Mouse (Mus musculus) intestine, embryonic 14.5 days (tissue): ENCODE results near the gene Gm10318. TPM values are rescaled to one million over a fixed set of nuclear protein-coding genes. Genes with fewer than 3 reads are reported as not detected.
A peak's percentile ranks its signal among the peaks of the same experiment; 100 is the strongest.

ENCODE experiments used
- ATAC-seq: fragments of 200-750 bp; cut with Nextera tagmentation; replicated peaks from 2 replicates; pipeline ENCODE4 v1.8.0; 2017; ENCODE audit warnings: low read depth, moderate number of reproducible peaks, moderate TSS enrichment, moderate library complexity; ENCODE audit not compliant: low FRiP score, low TSS enrichment
- DNase-seq: peaks from one replicate; pipeline ENCODE4 v3.0.0-alpha.2; 2018; ENCODE audit warnings: low spot score
- H3K27ac ChIP-seq: fragments of 300-500 bp; sonication (generic); 2 replicates; pipeline ENCODE4 v1.5.1; 2014; ENCODE audit warnings: low read depth, mild to moderate bottlenecking, control low read depth
- H3K27me3 ChIP-seq: fragments of 300-500 bp; sonication (generic); replicated peaks from 2 replicates; pipeline ENCODE4 v1.6.1; 2014; ENCODE audit warnings: low read length, control low read depth; ENCODE audit not compliant: control insufficient read depth, insufficient read depth
- H3K36me3 ChIP-seq: fragments of 300-500 bp; sonication (generic); 2 replicates; pipeline ENCODE4 v1.6.1; 2014; ENCODE audit warnings: low read length, control low read depth; ENCODE audit not compliant: control insufficient read depth, insufficient read depth
- H3K4me1 ChIP-seq: fragments of 300-500 bp; sonication (generic); replicated peaks from 2 replicates; pipeline ENCODE4 v1.6.1; 2014; ENCODE audit warnings: low read length, control low read depth, mixed read lengths; ENCODE audit not compliant: control insufficient read depth, insufficient read depth
- H3K4me2 ChIP-seq: fragments of 300-500 bp; sonication (generic); 2 replicates; pipeline ENCODE4 v1.6.1; 2014; ENCODE audit warnings: low read length
- H3K4me3 ChIP-seq: fragments of 300-500 bp; sonication (generic); 2 replicates; pipeline ENCODE4 v1.5.1; 2014; ENCODE audit warnings: low read depth, low read length, control low read depth, mixed read lengths
- H3K9ac ChIP-seq: fragments of 300-500 bp; sonication (generic); 2 replicates; pipeline ENCODE4 v1.6.1; 2014; ENCODE audit warnings: mild to moderate bottlenecking, low read length
- H3K9me3 ChIP-seq: fragments of 300-500 bp; sonication (generic); 2 replicates; pipeline ENCODE4 v1.6.1; 2016; ENCODE audit warnings: low read length, control low read depth; ENCODE audit not compliant: control insufficient read depth
- WGBS: fragments of 180-500 bp; shearing (Covaris S2); extraction: QIAGEN DNeasy Blood & Tissue Kit; methylation state at CpG from one replicate; pipeline ENCODE4 v1.1.7; 2014; 5-methylcytosine and 5-hydroxymethylcytosine counted together
- polyA plus RNA-seq: library from polyadenylated mRNA; unstranded; fragments of >200 nt; fragmentation: Nextera tagmentation; extraction: Ambion mirVana; gene quantifications from 2 replicates; pipeline ENCODE4 v1.2.1, GENCODE M21; 2014

Gm10318 gene
- polyA plus RNA-seq, 1 experiment from 2014 or later = not detected

- no peak overlapping the region for H3K9ac ChIP-seq
- H3K4me1 ChIP-seq = no peaks in the 10 kb centered on the region
- no peak overlapping the region for H3K27ac ChIP-seq
- H3K4me3 ChIP-seq = no peak overlapping the region
- H3K27me3 ChIP-seq = no peaks in the 10 kb centered on the region
- H3K36me3 ChIP-seq = no peaks in the 10 kb centered on the region
- no peak overlapping the region for H3K4me2 ChIP-seq
- DNase-seq (no peak), ATAC-seq (no peak)
- 74% methylated on average over 6 of the region's 6 CpGs for WGBS
- 0 out of 2 replicates have a peak, but pooled peaks cover 3% of the 10 kb centered on the region for H3K9me3 ChIP-seq
These were observed 13.7 kb upstream of the Gm10318 start for GRCm38 (mm10) chr10:77839006-77839405.

GRCm38 (mm10) chr10:77846503-77846902 is 6.2 kb upstream of the Gm10318 start, which contains the start of gene Gm36176:
Gene Gm36176, plus strand, starts transcription at chr10:77846803.
- Histone ChIP-seq H3K4me2 (no peak within 1 kb of the TSS), H3K9me3 (0 out of 2 replicates have a peak, but pooled peaks cover 10% of the 10 kb centered on the region), H3K36me3 (no peaks in the 10 kb centered on the region), H3K9ac (no peak within 1 kb of the TSS), H3K4me3 (no peak within 1 kb of the TSS), H3K27ac (no peak within 1 kb of the TSS), H3K27me3 (no peaks in the 10 kb centered on the region), H3K4me1 (no peaks in the 10 kb centered on the region)
- ATAC-seq = no peak
- DNase-seq = no peak
- WGBS = 60% methylated on average over 3 of the region's 3 CpGs

GRCm38 (mm10) chr10:77846961-77847360 is 5.7 kb upstream of the Gm10318 start:
- Histone ChIP-seq H3K36me3 (no peaks in the 10 kb centered on the region), H3K4me1 (no peaks in the 10 kb centered on the region), H3K27me3 (no peaks in the 10 kb centered on the region), H3K4me2 (no peak overlapping the region), H3K9me3 (0 out of 2 replicates have a peak, but pooled peaks cover 10% of the 10 kb centered on the region), H3K9ac (no peak overlapping the region), H3K4me3 (no peak overlapping the region), H3K27ac (no peak overlapping the region)
- 31% methylated on average over 2 of the region's 2 CpGs for WGBS
- DNase-seq = no peak
- no peak for ATAC-seq

DNA sequence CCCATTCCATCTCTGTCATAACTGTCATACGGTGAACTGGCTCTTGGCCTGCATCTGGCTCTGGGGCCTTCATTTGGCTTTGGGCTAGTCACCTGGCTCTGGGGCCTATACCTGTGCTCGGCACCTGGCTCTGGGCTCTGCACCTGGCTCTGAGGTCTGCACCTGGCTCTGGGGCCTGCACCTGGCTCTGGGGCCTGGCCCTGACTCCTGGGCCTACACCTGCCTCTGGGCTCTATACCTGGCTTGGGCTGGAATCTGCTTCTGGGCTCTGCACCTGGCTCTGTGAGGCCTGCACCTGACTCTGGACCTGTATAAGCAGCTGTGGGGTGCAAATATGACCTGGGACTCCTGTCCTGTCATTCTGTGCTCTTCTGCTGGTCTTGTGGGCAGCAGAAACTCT is 5.1 kb upstream of the Gm10318 start:
- Histone ChIP-seq H3K27me3 (no peaks in the 10 kb centered on the region), H3K4me2 (no peak overlapping the region), H3K9ac (no peak overlapping the region), H3K4me1 (no peaks in the 10 kb centered on the region), H3K9me3 (0 out of 2 replicates have a peak, but pooled peaks cover 10% of the 10 kb centered on the region), H3K36me3 (no peaks in the 10 kb centered on the region), H3K4me3 (no peak overlapping the region), H3K27ac (no peak overlapping the region)
- DNase-seq = no peak
- 85% methylated on average over 2 of the region's 2 CpGs for WGBS
- ATAC-seq = no peak

DNA sequence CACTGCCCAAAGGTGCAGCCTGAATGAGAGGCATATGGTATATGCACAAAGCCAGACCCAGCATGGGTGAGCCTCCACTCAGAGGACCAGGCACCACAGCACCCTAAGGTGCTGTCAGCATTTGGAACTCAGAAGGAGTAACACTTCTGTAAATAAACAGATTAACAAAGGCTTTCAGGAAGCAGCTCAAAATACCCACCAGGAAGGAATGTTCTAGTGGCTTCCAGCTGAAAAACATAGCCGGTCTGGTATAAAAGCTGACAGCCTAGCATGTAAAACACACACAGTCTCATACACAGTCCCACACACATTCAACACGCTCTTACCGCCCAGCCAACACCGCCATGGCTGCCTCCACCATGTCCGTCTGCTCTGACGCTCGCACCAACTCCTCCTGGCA is 9.0 kb downstream of the Gm10318 start, which contains the start of gene Gm3285:
Gene Gm3285 (plus strand): TSS at position 301 of the 400 bp plus-strand sequence.
- Histone ChIP-seq H3K9me3 (no peaks in the 10 kb centered on the region), H3K4me2 (no peak within 1 kb of the TSS), H3K9ac (no peak within 1 kb of the TSS), H3K4me3 (no peak within 1 kb of the TSS), H3K27me3 (no peaks in the 10 kb centered on the region), H3K36me3 (no peaks in the 10 kb centered on the region), H3K27ac (no peak within 1 kb of the TSS), H3K4me1 (no peaks in the 10 kb centered on the region)
- no peak for DNase-seq
- WGBS = 44% methylated on average over 7 of the region's 7 CpGs
- no peak for ATAC-seq

DNA sequence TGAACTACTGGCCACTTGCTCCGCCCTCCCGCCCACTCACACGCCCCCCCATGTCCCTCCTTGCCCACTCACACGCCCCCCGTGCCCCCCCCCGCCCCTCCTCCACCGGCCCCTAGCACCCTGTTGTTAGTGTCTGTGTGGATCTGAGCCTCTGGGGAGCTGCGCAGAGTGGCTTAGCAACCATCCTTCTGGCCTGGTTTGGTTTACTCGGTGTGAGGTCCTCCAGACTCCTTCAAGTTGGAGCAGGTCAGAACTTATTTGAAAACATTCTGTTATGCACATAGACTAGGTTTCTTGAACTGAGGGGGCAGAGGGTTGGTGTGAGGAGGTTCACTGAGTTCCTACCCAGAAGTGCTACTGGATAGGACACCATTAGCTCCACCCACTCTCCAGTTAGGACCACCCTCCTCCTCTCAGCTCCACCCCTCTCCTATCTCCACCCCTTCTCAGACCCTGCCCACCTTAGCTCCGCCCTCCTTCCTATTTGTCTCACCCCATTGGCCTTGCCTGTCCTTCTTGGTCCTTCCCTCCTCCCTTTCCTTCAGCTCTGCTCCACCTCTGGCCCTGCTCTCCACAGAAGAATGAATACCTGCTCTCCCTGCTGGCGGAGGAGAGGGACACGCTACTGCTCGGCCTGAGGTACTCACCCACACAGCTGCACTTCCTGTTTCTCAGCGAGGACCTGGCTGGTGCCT is 11.6 kb downstream of the Gm10318 start:
- Histone ChIP-seq H3K4me2 (peak overlapping the region; percentile 46), H3K9ac (no peak overlapping the region), H3K4me1 (no peaks in the 10 kb centered on the region), H3K27ac (no peak overlapping the region), H3K9me3 (no peaks in the 10 kb centered on the region), H3K36me3 (no peaks in the 10 kb centered on the region), H3K27me3 (no peaks in the 10 kb centered on the region), H3K4me3 (peak overlapping the region; percentile 16)
- ATAC-seq (peak; percentile 91), DNase-seq (peak; percentile 62)
- 29% methylated on average over 14 of the region's 14 CpGs for WGBS

GRCm38 (mm10) chr10:77864762-77865143 is 12.1 kb downstream of the Gm10318 start:
- H3K9ac ChIP-seq = no peak overlapping the region
- H3K4me3 ChIP-seq = peak overlapping the region; percentile 16
- DNase-seq (no peak), ATAC-seq (no peak; the same call in 1 of the 2 replicates)
- no peaks in the 10 kb centered on the region for H3K9me3 ChIP-seq
- 25% methylated on average over 11 of the region's 11 CpGs for WGBS
- no peaks in the 10 kb centered on the region for H3K27me3 ChIP-seq
- H3K4me2 ChIP-seq = peak overlapping the region; percentile 46
- no peak overlapping the region for H3K27ac ChIP-seq
- no peaks in the 10 kb centered on the region for H3K4me1 ChIP-seq
- H3K36me3 ChIP-seq = no peaks in the 10 kb centered on the region

- Histone ChIP-seq H3K27ac (no peak overlapping the region), H3K9me3 (no peaks in the 10 kb centered on the region), H3K4me2 (no peak overlapping the region), H3K4me1 (no peaks in the 10 kb centered on the region), H3K27me3 (no peaks in the 10 kb centered on the region), H3K36me3 (no peaks in the 10 kb centered on the region), H3K4me3 (no peak overlapping the region), H3K9ac (no peak overlapping the region)
- no peak for ATAC-seq
- DNase-seq = no peak
- WGBS = 10% methylated on average over 1 of the region's 1 CpGs
These were observed 14.9 kb downstream of the Gm10318 start for GRCm38 (mm10) chr10:77867546-77867945.

- ATAC-seq (no peak), DNase-seq (no peak)
- Histone ChIP-seq H3K27me3 (no peaks in the 10 kb centered on the region), H3K27ac (no peak overlapping the region), H3K9me3 (no peaks in the 10 kb centered on the region), H3K4me2 (no peak overlapping the region), H3K4me3 (no peak overlapping the region), H3K4me1 (no peaks in the 10 kb centered on the region), H3K9ac (no peak overlapping the region), H3K36me3 (no peaks in the 10 kb centered on the region)
- 90% methylated on average over 7 of the region's 7 CpGs for WGBS
These were observed 17.0 kb downstream of the Gm10318 start for GRCm38 (mm10) chr10:77869651-77870050.
